Mouse (Mus musculus): Measurements from ENCODE around the gene Hes5.

GRCm38 (mm10) chr4:154960690-154961225 lies at the start of gene Hes5:
- TF ChIP-seq MAFK (IDR thresholded peaks at IDR 0.05; ENCODE audit: borderline replicate concordance, low read depth, low read length) (no peak), GATA1 (IDR thresholded peaks at IDR 0.05; ENCODE audit: low read depth, low read length) (no peak), EP300 (IDR thresholded peaks at IDR 0.05; ENCODE audit: low read depth in 1 of 2, low read length in 2 of 2) (no peak), MAX (IDR thresholded peaks at IDR 0.05; ENCODE audit: low read length) (no peak), CTCF (IDR thresholded peaks at IDR 0.05 in 2 of 3, conservative IDR thresholded peaks at IDR 0.05 in 1 of 3; ENCODE audit: control insufficient read depth in 1 of 3, insufficient read depth in 1 of 3, low read depth in 2 of 3, low read length in 3 of 3, poor library complexity in 1 of 3, severe bottlenecking in 1 of 3) (no peak)

Measured in MEL (cell line).